Comparison of ENCODE assay signal across 27 mouse cellular contexts in genomic region chrX:84747683-84748082, GRCm38 (mm10).
A peak's percentile ranks its signal among the peaks of the same experiment; 100 is the strongest.
DNase-seq lines count a peak whose midpoint lies in the region; ATAC-seq and TF ChIP-seq lines count a peak whose summit lies in the region.
"Had no signal": no experiment of that assay in that cellular context is flagged by ENCODE, and none has a peak within 500 bp of the region (broad histone marks: within the 10 kb centered on the region; RNA-seq: fewer than 3 reads in every experiment).

No protein-coding gene starts in this region.

- H3K4me3 ChIP-seq in forebrain, embryonic 10.5 days = no peak overlapping the region
- no peak overlapping the region for H3K4me3 ChIP-seq in forebrain, postnatal 0 days (ENCODE audit: low read depth, low read length)
- no peak overlapping the region for H3K4me3 ChIP-seq in midbrain, embryonic 10.5 days
- H3K4me3 ChIP-seq in midbrain, embryonic 16.5 days (ENCODE audit: low read depth, low read length) = no peak overlapping the region
- no peak overlapping the region for H3K4me3 ChIP-seq in kidney, embryonic 14.5 days (ENCODE audit: low read length)
- H3K4me3 ChIP-seq: embryonic facial prominence, embryonic 12.5 days; heart, embryonic 15.5 days; layer of hippocampus, adult 2 months; limb, embryonic 12.5 days; midbrain, embryonic 13.5 days had no signal

- DNase-seq in forebrain, embryonic 10.5 days (ENCODE audit: extremely low spot score, low spot score) = peak; percentile 17
- DNase-seq in forebrain, postnatal 0 days = no peak
- DNase-seq in midbrain, embryonic 10.5 days (ENCODE audit: low spot score) = peak; percentile 12
- DNase-seq in mesoderm, embryonic 11.5 days (ENCODE audit: low read depth, low spot score) = peak; percentile 34
- no peak for DNase-seq in T-cell, adult 2 months (ENCODE audit: low spot score)
- DNase-seq: adrenal gland, adult 2 months; cerebellum, adult 2 months; cerebellum, postnatal 25 days; heart, postnatal 36 days; kidney, adult 9 months; kidney, postnatal 25 days; layer of hippocampus, postnatal 36 days; liver, postnatal 0 days; lung, postnatal 10 days; thymus, adult 2 months; thymus, postnatal 4 days had no signal

- peaks cover 23% of the 10 kb centered on the region for H3K4me1 ChIP-seq in forebrain, embryonic 10.5 days
- H3K4me1 ChIP-seq in forebrain, postnatal 0 days (ENCODE audit: insufficient read depth) = no peaks in the 10 kb centered on the region
- H3K4me1 ChIP-seq in midbrain, embryonic 10.5 days = peaks cover 6% of the 10 kb centered on the region; the same call in 1 of the 2 replicates
- H3K4me1 ChIP-seq in midbrain, embryonic 16.5 days (ENCODE audit: control insufficient read depth, insufficient read depth, low read length) = no peaks in the 10 kb centered on the region
- no peaks in the 10 kb centered on the region for H3K4me1 ChIP-seq in kidney, embryonic 14.5 days (ENCODE audit: control insufficient read depth, insufficient read depth, low read length)
- H3K4me1 ChIP-seq: embryonic facial prominence, embryonic 12.5 days; heart, embryonic 15.5 days; limb, embryonic 12.5 days; midbrain, embryonic 13.5 days had no signal

- no peak for TF ChIP-seq CTCF in forebrain, postnatal 0 days (IDR thresholded peaks at IDR 0.05; ENCODE audit: low read depth)

- H3K27ac ChIP-seq in forebrain, embryonic 10.5 days = no peak overlapping the region
- H3K27ac ChIP-seq in forebrain, postnatal 0 days (ENCODE audit: low read depth, low read length) = no peak overlapping the region
- H3K27ac ChIP-seq in midbrain, embryonic 10.5 days (replicated peaks) = no peak overlapping the region
- H3K27ac ChIP-seq in midbrain, embryonic 16.5 days (ENCODE audit: low read length) = no peak overlapping the region
- no peak overlapping the region for H3K27ac ChIP-seq in kidney, embryonic 14.5 days (ENCODE audit: low read depth, low read length)
- H3K27ac ChIP-seq: embryonic facial prominence, embryonic 12.5 days; heart, embryonic 15.5 days; hindbrain, postnatal 0 days; layer of hippocampus, adult 2 months; limb, embryonic 12.5 days; midbrain, embryonic 13.5 days; stomach, postnatal 0 days had no signal

- no peak for ATAC-seq in forebrain, postnatal 0 days
- no peak for ATAC-seq in midbrain, embryonic 16.5 days
- ATAC-seq in kidney, embryonic 14.5 days (ENCODE audit: low FRiP score, low TSS enrichment) = no peak
- ATAC-seq: hindbrain, postnatal 0 days; intestine, embryonic 16.5 days; liver, postnatal 0 days; midbrain, embryonic 13.5 days had no signal

- H3K36me3 ChIP-seq in forebrain, embryonic 10.5 days (replicated peaks) = no peaks in the 10 kb centered on the region
- no peaks in the 10 kb centered on the region for H3K36me3 ChIP-seq in forebrain, postnatal 0 days (ENCODE audit: insufficient read depth)
- no peaks in the 10 kb centered on the region for H3K36me3 ChIP-seq in midbrain, embryonic 10.5 days
- H3K36me3 ChIP-seq in midbrain, embryonic 16.5 days (ENCODE audit: control insufficient read depth, insufficient read depth, low read length) = no peaks in the 10 kb centered on the region
- no peaks in the 10 kb centered on the region for H3K36me3 ChIP-seq in kidney, embryonic 14.5 days (ENCODE audit: control insufficient read depth, insufficient read depth, low read length)
- H3K36me3 ChIP-seq: embryonic facial prominence, embryonic 12.5 days; heart, embryonic 15.5 days; limb, embryonic 12.5 days; midbrain, embryonic 13.5 days had no signal

- no peaks in the 10 kb centered on the region for H3K9me3 ChIP-seq in forebrain, embryonic 10.5 days
- H3K9me3 ChIP-seq in forebrain, postnatal 0 days (ENCODE audit: low read length) = no peaks in the 10 kb centered on the region
- H3K9me3 ChIP-seq in midbrain, embryonic 10.5 days (replicated peaks) = no peaks in the 10 kb centered on the region
- H3K9me3 ChIP-seq in midbrain, embryonic 16.5 days (replicated peaks; ENCODE audit: control insufficient read depth, low read length, poor library complexity, severe bottlenecking) = no peaks in the 10 kb centered on the region
- H3K9me3 ChIP-seq in kidney, embryonic 14.5 days (ENCODE audit: control insufficient read depth, low read length) = no peaks in the 10 kb centered on the region
- H3K9me3 ChIP-seq: embryonic facial prominence, embryonic 12.5 days; heart, embryonic 15.5 days; limb, embryonic 12.5 days; midbrain, embryonic 13.5 days had no signal

- H3K4me2 ChIP-seq in forebrain, postnatal 0 days (ENCODE audit: low read depth) = no peak overlapping the region
- H3K4me2 ChIP-seq in midbrain, embryonic 16.5 days (ENCODE audit: low read length) = no peak overlapping the region
- H3K4me2 ChIP-seq in kidney, embryonic 14.5 days (replicated peaks; ENCODE audit: low read depth, low read length) = no peak overlapping the region
- H3K4me2 ChIP-seq: embryonic facial prominence, embryonic 12.5 days; heart, embryonic 15.5 days; limb, embryonic 12.5 days; liver, embryonic 11.5 days; midbrain, embryonic 13.5 days had no signal

- H3K27me3 ChIP-seq in forebrain, embryonic 10.5 days (ENCODE audit: poor library complexity, severe bottlenecking) = peaks cover 5% of the 10 kb centered on the region; the same call in 1 of the 2 replicates
- no peaks in the 10 kb centered on the region for H3K27me3 ChIP-seq in forebrain, postnatal 0 days (ENCODE audit: insufficient read depth, low read length)
- no peaks in the 10 kb centered on the region for H3K27me3 ChIP-seq in midbrain, embryonic 10.5 days (ENCODE audit: low read depth, poor library complexity, severe bottlenecking)
- no peaks in the 10 kb centered on the region for H3K27me3 ChIP-seq in midbrain, embryonic 16.5 days (ENCODE audit: control insufficient read depth, insufficient read depth, low read depth, low read length)
- H3K27me3 ChIP-seq in kidney, embryonic 14.5 days (ENCODE audit: control insufficient read depth, insufficient read depth, low read length) = no peaks in the 10 kb centered on the region
- H3K27me3 ChIP-seq: embryonic facial prominence, embryonic 12.5 days; heart, embryonic 15.5 days; limb, embryonic 12.5 days; midbrain, embryonic 13.5 days had no signal

- H3K9ac ChIP-seq in forebrain, postnatal 0 days = no peak overlapping the region
- H3K9ac ChIP-seq in midbrain, embryonic 16.5 days (ENCODE audit: low read depth, low read length) = no peak overlapping the region
- no peak overlapping the region for H3K9ac ChIP-seq in kidney, embryonic 14.5 days (ENCODE audit: low read depth, low read length)
- H3K9ac ChIP-seq: embryonic facial prominence, embryonic 12.5 days; heart, embryonic 15.5 days; limb, embryonic 12.5 days; liver, postnatal 0 days; midbrain, embryonic 13.5 days had no signal

- 20% methylated on average over 4 of the region's 4 CpGs for WGBS in forebrain, embryonic 10.5 days
- 30% methylated on average over 4 of the region's 4 CpGs for WGBS in forebrain, postnatal 0 days
- 28% methylated on average over 4 of the region's 4 CpGs for WGBS in midbrain, embryonic 10.5 days
- WGBS in midbrain, embryonic 16.5 days = 20% methylated on average over 4 of the region's 4 CpGs
- 52% methylated on average over 4 of the region's 4 CpGs for WGBS in kidney, embryonic 14.5 days

Comparison
In these comparisons a context has a peak if more than half of its experiments do, and no peak if none do; other contexts are left out.
1. DNase-seq: peak in forebrain, embryonic 10.5 days (single experiment), midbrain, embryonic 10.5 days (single experiment) and mesoderm, embryonic 11.5 days (single experiment); none in forebrain, postnatal 0 days (single experiment) and T-cell, adult 2 months (single experiment).